Mouse (Mus musculus) liver, postnatal 0 days (tissue): ENCODE data around the gene Col25a1.

Experiments used
- CTCF ChIP-seq: sonication (generic); IDR thresholded peaks from 2 replicates; pipeline ENCODE4 v1.5.1; 2016; ENCODE audit warnings: antibody characterized with exemption, low read depth
- EP300 ChIP-seq: IDR thresholded peaks from 2 replicates; pipeline ENCODE4 v1.6.1; 2016; ENCODE audit warnings: antibody characterized with exemption, low read depth, mild to moderate bottlenecking

DNA sequence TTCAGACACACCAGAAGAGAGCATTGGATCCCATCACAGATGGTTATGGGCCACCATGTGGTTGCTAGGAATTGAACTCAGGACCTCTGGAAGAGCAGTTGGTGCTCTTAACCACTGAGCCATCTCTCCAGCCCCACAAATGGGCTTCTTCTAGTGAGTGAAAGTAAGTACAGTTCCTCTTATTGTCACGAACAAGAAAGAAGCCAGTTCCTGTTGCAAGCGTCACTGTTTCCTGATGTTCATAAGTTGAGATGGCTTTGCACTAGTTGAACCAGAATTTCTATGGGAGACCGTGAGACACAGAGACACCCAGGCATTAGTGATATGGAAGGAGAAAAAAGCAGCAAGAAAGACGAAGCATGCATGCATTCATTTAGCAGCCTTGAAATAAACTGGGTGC, 110.6 kb downstream of the Col25a1 start:
- TF ChIP-seq CTCF (no peak), EP300 (no peak)
